Mouse (Mus musculus): ENCODE data around the gene Phb2. TPM values are rescaled to one million over a fixed set of nuclear protein-coding genes. Genes with fewer than 3 reads are reported as not detected.

Phb2 gene
- 286 and 299 TPM in 2 replicates for polyA plus RNA-seq (2014; fragmentation: Nextera tagmentation; extraction: Ambion mirVana)

- Histone ChIP-seq H3K9ac (ENCODE audit: low read depth, low read length) (peak within 1 kb of the TSS; percentile 96), H3K27ac (replicated peaks; ENCODE audit: low read depth, low read length) (peak within 1 kb of the TSS; percentile 84), H3K9me3 (ENCODE audit: control insufficient read depth, low read length) (no peaks in the 10 kb centered on the region), H3K4me3 (ENCODE audit: low read depth, low read length) (peak within 1 kb of the TSS; percentile 99), H3K36me3 (ENCODE audit: control insufficient read depth, insufficient read depth, low read length) (peaks cover 56% of the 10 kb centered on the region), H3K4me2 (ENCODE audit: low read depth, low read length) (peak within 1 kb of the TSS; percentile 96), H3K4me1 (ENCODE audit: control insufficient read depth, insufficient read depth, low read length) (peaks cover 16% of the 10 kb centered on the region), H3K27me3 (replicated peaks; ENCODE audit: control insufficient read depth, insufficient read depth, low read length) (no peaks in the 10 kb centered on the region)
- ATAC-seq (ENCODE audit: low read depth) (peak; percentile 96), DNase-seq (ENCODE audit: low spot score) (peak; percentile 99)
- under 1% methylated on average over 50 of the region's 76 CpGs for WGBS
These were observed at the start of gene Phb2, which contains the start of gene Emg1 for GRCm38 (mm10) chr6:124711824-124712782. TSS of gene Phb2 (plus strand) at chr6:124712336. TSS of gene Emg1 (minus strand) at chr6:124712178.

DNA sequence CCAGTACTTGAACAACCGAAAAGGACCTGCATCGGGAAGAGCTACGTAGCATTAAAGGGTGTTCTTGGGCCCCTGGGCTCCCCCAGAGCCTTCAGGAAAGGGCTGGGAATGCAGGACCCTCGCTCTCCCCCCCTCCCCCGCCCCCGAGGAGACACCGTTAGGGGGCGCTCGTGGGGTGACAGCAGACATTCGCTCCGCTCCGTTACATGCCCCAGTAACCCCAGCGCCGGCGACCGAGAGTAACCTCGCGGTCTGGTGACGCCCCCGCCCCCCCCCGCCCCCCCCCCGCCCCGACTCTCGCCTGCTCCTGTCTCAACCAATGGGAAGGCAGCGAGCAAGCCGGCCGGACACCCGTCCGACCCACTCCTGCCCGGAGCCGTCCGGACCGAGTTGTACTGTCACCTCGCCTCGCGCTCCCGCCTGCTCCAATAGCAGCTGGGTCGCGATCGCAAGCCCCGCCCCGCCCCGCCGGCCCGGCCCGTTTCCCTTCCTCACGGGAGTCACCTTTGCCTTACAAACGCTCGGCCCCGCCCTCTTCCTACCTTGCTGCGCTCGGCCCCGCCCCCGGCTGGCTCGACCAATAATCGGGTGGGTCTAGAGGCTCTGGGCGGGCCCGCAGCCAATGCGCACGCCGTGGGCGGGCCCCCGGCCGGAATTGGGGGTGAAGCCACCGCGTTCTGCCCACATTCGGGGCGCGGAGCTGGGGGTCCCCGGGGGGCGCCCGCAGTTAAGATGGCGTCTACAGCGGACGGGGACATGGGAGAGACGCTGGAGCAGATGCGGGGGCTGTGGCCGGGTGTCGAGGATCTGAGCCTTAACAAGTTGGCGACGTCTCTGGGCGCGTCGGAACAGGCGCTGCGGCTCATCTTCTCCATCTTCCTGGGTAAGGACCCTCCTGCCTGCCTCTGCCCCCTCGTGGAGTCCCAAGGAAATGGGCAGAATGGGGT is 49.4 kb upstream of the Phb2 start, which contains the start of gene Lpcat3:
Gene Lpcat3 (plus strand): TSS at position 551 of the 947 bp plus-strand sequence.
- H3K9me3 ChIP-seq (ENCODE audit: control insufficient read depth, low read length) = no peaks in the 10 kb centered on the region
- peak within 1 kb of the TSS; percentile 59 for H3K4me3 ChIP-seq (ENCODE audit: low read depth, low read length)
- ATAC-seq (ENCODE audit: low read depth) (peak; percentile 97), DNase-seq (ENCODE audit: low spot score) (peak; percentile 99)
- no peaks in the 10 kb centered on the region for H3K36me3 ChIP-seq (ENCODE audit: control insufficient read depth, insufficient read depth, low read length)
- H3K9ac ChIP-seq (ENCODE audit: low read depth, low read length) = peak within 1 kb of the TSS; percentile 66
- H3K4me2 ChIP-seq (ENCODE audit: low read depth, low read length) = peak within 1 kb of the TSS; percentile 80
- H3K27me3 ChIP-seq (replicated peaks; ENCODE audit: control insufficient read depth, insufficient read depth, low read length) = no peaks in the 10 kb centered on the region
- peaks cover 10% of the 10 kb centered on the region for H3K4me1 ChIP-seq (ENCODE audit: control insufficient read depth, insufficient read depth, low read length)
- H3K27ac ChIP-seq (replicated peaks; ENCODE audit: low read depth, low read length) = peak within 1 kb of the TSS; percentile 70
- 1% methylated on average over 28 of the region's 87 CpGs for WGBS

DNA sequence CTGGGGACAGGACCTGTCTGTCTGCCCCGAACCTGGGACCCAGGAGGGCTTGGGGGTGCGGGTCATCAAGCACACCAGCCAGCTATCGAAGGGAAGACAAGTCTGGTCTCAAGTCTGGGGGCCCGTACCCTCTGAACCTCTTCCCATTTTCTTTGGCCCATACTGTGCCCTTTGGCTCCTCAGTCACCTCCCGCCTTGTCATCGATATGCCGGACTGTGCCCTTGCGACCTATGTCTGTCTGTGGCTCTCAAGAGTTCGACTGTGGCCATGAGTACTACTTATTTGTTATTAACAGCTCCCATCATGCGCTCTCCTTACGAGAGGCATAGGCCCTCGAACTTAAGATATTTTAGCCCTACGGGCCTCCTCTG is 48.7 kb upstream of the Phb2 start:
- DNase-seq (ENCODE audit: low spot score) = no peak
- ATAC-seq (ENCODE audit: low read depth) = no peak
- peak overlapping the region; percentile 59 for H3K4me3 ChIP-seq (ENCODE audit: low read depth, low read length)
- H3K36me3 ChIP-seq (ENCODE audit: control insufficient read depth, insufficient read depth, low read length) = no peaks in the 10 kb centered on the region
- H3K9ac ChIP-seq (ENCODE audit: low read depth, low read length) = peak overlapping the region; percentile 66
- H3K4me2 ChIP-seq (ENCODE audit: low read depth, low read length) = peak overlapping the region; percentile 80
- WGBS = 18% methylated on average over 11 of the region's 13 CpGs
- H3K9me3 ChIP-seq (ENCODE audit: control insufficient read depth, low read length) = no peaks in the 10 kb centered on the region
- H3K27ac ChIP-seq (replicated peaks; ENCODE audit: low read depth, low read length) = peak overlapping the region; percentile 70; the same call in 1 of the 2 replicates
- H3K27me3 ChIP-seq (replicated peaks; ENCODE audit: control insufficient read depth, insufficient read depth, low read length) = no peaks in the 10 kb centered on the region
- peaks cover 10% of the 10 kb centered on the region for H3K4me1 ChIP-seq (ENCODE audit: control insufficient read depth, insufficient read depth, low read length)

DNA sequence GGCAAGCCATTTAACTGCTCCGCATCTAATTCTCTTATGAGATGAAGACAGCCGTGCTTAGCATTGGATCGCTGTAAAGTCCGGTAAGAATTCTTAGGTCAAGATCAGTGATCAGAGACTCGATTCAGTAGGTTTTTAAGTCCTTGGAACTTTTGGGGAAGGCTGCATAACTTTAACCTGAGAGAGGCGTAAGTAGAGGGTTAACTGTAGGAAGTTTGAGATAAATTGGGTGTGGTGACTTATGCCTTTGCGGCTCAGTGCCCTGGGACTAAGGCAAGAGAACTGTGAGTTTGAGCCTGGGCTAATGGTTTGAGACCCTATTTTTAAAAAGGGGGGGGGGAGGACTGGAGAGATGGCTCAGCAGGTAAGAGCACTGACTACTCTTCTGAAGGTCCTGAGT is 47.9 kb upstream of the Phb2 start:
- 82% methylated on average over 7 of the region's 7 CpGs for WGBS
- H3K4me3 ChIP-seq (ENCODE audit: low read depth, low read length) = peak overlapping the region; percentile 59; the same call in 1 of the 2 replicates

GRCm38 (mm10) chr6:124665011-124665410 is 47.1 kb upstream of the Phb2 start:
- DNase-seq (ENCODE audit: low spot score) (no peak), ATAC-seq (ENCODE audit: low read depth) (no peak)
- H3K27ac ChIP-seq (replicated peaks; ENCODE audit: low read depth, low read length) = no peak overlapping the region
- H3K4me3 ChIP-seq (ENCODE audit: low read depth, low read length) = no peak overlapping the region
- H3K4me1 ChIP-seq (ENCODE audit: control insufficient read depth, insufficient read depth, low read length) = peaks cover 10% of the 10 kb centered on the region
- H3K4me2 ChIP-seq (ENCODE audit: low read depth, low read length) = no peak overlapping the region
- no peaks in the 10 kb centered on the region for H3K27me3 ChIP-seq (replicated peaks; ENCODE audit: control insufficient read depth, insufficient read depth, low read length)
- H3K36me3 ChIP-seq (ENCODE audit: control insufficient read depth, insufficient read depth, low read length) = no peaks in the 10 kb centered on the region
- no peak overlapping the region for H3K9ac ChIP-seq (ENCODE audit: low read depth, low read length)
- WGBS = 89% methylated on average over 10 of the region's 10 CpGs
- no peaks in the 10 kb centered on the region for H3K9me3 ChIP-seq (ENCODE audit: control insufficient read depth, low read length)

More for the DNA sequence above, 47.9 kb upstream of the Phb2 start:
- Histone ChIP-seq H3K9me3 (ENCODE audit: control insufficient read depth, low read length) (no peaks in the 10 kb centered on the region), H3K4me2 (ENCODE audit: low read depth, low read length) (peak overlapping the region; percentile 80), H3K4me1 (ENCODE audit: control insufficient read depth, insufficient read depth, low read length) (peaks cover 10% of the 10 kb centered on the region), H3K27me3 (replicated peaks; ENCODE audit: control insufficient read depth, insufficient read depth, low read length) (no peaks in the 10 kb centered on the region), H3K9ac (ENCODE audit: low read depth, low read length) (no peak overlapping the region; the same call in 1 of the 2 replicates), H3K27ac (replicated peaks; ENCODE audit: low read depth, low read length) (no peak overlapping the region), H3K36me3 (ENCODE audit: control insufficient read depth, insufficient read depth, low read length) (no peaks in the 10 kb centered on the region)
- ATAC-seq (ENCODE audit: low read depth) (no peak), DNase-seq (ENCODE audit: low spot score) (no peak)

DNA sequence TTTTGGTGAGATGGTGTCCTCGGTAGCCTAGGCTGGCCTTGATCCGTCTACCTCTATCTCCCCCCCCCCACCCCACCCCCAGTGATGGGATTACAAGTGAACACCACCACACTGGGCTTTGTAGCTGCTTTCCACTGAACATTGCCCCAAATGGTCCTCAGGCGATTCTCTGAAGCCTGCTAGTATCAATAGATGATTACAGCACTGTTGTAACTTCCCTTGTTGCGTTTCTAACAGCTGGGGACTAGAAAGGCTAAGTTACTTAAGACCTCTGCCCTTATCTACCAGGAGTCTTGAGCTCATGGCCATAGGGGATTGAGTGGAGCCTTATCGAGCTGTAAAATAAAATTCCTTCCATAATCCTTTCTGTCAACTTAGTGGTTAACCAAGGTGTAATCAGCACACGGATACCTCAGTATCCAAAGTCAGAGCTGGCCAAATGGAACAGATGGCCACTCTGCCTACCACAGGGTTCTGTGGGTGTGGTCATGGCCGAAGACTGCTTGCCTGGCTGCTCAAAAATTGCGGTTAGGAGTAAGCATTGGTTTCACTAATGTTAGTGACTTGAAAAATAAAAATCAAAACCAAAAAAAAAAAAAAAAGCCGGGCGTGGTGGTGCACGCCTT is 42.8 kb upstream of the Phb2 start:
- ATAC-seq (ENCODE audit: low read depth) (no peak), DNase-seq (ENCODE audit: low spot score) (no peak)
- no peaks in the 10 kb centered on the region for H3K9me3 ChIP-seq (ENCODE audit: control insufficient read depth, low read length)
- no peak overlapping the region for H3K27ac ChIP-seq (replicated peaks; ENCODE audit: low read depth, low read length)
- no peak overlapping the region for H3K4me2 ChIP-seq (ENCODE audit: low read depth, low read length)
- H3K9ac ChIP-seq (ENCODE audit: low read depth, low read length) = no peak overlapping the region
- 0 out of 2 replicates have a peak, but pooled peaks cover 2% of the 10 kb centered on the region for H3K36me3 ChIP-seq (ENCODE audit: control insufficient read depth, insufficient read depth, low read length)
- no peaks in the 10 kb centered on the region for H3K27me3 ChIP-seq (replicated peaks; ENCODE audit: control insufficient read depth, insufficient read depth, low read length)
- no peak overlapping the region for H3K4me3 ChIP-seq (ENCODE audit: low read depth, low read length)
- H3K4me1 ChIP-seq (ENCODE audit: control insufficient read depth, insufficient read depth, low read length) = peaks cover 5% of the 10 kb centered on the region
- WGBS = 91% methylated on average over 11 of the region's 11 CpGs

DNA sequence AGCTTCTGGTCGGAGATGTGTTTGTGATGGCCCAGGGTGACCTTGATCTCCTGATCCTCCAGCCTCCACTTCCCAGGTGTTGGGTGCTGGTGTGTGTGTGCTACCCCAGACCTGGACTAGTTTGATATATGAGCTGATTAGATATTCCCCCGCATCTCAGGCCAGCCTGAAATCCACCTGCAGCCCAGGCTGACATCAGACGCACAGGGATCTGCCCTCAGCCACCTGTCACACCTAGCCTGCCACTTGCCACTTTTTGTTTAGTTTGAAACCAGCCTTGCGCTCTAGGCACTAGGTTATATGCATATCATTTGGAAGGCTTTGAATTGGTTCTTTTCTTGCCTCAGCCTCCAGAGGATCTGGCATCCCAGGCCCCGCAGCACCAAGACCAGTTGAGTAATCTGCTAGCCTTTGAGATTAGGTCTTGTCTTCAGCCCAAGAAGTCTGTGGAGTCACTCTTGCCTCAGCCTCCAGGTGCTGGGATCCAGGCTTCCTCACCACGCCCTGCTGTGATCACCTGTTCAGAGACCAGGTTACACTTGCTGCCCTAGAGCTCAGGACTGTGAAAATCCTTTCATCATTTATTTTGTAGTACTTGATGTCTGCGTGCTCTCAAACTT is 41.7 kb upstream of the Phb2 start:
- Histone ChIP-seq H3K36me3 (ENCODE audit: control insufficient read depth, insufficient read depth, low read length) (0 out of 2 replicates have a peak, but pooled peaks cover 4% of the 10 kb centered on the region), H3K27ac (replicated peaks; ENCODE audit: low read depth, low read length) (no peak overlapping the region), H3K27me3 (replicated peaks; ENCODE audit: control insufficient read depth, insufficient read depth, low read length) (no peaks in the 10 kb centered on the region), H3K9me3 (ENCODE audit: control insufficient read depth, low read length) (no peaks in the 10 kb centered on the region), H3K4me3 (ENCODE audit: low read depth, low read length) (no peak overlapping the region), H3K4me2 (ENCODE audit: low read depth, low read length) (no peak overlapping the region), H3K9ac (ENCODE audit: low read depth, low read length) (no peak overlapping the region), H3K4me1 (ENCODE audit: control insufficient read depth, insufficient read depth, low read length) (peaks cover 5% of the 10 kb centered on the region; the same call in 1 of the 2 replicates)
- no peak for ATAC-seq (ENCODE audit: low read depth)
- DNase-seq (ENCODE audit: low spot score) = no peak
- WGBS = 89% methylated on average over 7 of the region's 7 CpGs

All from embryonic facial prominence, embryonic 14.5 days (tissue).